Mouse (Mus musculus) left cerebral cortex, postnatal 10 days (tissue): ENCODE results near the gene Hoxb8. TPM values are rescaled to one million over a fixed set of nuclear protein-coding genes. Genes with fewer than 3 reads are reported as not detected.
A peak's percentile ranks its signal among the peaks of the same experiment; 100 is the strongest.

Experiments
- DNase-seq, 2 experiments: peaks; one replicate each; pipeline ENCODE4 v3.0.0; 2021 to 2022; ENCODE audit warnings: low spot score in 2 of 2, mixed read lengths in 1 of 2; ENCODE audit errors: extremely low spot score in 1 of 2
- intact Hi-C: fragments of 180-260 bp; cut with DNase I; formaldehyde crosslinking; loops from one replicate; pipeline ENCODE4 v1.15.1; 2025
- total RNA-seq, 2 experiments: library from RNA; stranded (reverse); gene quantifications; 2 replicates each; pipeline ENCODE4 v1.2.3; 2021

Hoxb8 gene
- total RNA-seq, 2 experiments from 2014 or later: not detected

DNA sequence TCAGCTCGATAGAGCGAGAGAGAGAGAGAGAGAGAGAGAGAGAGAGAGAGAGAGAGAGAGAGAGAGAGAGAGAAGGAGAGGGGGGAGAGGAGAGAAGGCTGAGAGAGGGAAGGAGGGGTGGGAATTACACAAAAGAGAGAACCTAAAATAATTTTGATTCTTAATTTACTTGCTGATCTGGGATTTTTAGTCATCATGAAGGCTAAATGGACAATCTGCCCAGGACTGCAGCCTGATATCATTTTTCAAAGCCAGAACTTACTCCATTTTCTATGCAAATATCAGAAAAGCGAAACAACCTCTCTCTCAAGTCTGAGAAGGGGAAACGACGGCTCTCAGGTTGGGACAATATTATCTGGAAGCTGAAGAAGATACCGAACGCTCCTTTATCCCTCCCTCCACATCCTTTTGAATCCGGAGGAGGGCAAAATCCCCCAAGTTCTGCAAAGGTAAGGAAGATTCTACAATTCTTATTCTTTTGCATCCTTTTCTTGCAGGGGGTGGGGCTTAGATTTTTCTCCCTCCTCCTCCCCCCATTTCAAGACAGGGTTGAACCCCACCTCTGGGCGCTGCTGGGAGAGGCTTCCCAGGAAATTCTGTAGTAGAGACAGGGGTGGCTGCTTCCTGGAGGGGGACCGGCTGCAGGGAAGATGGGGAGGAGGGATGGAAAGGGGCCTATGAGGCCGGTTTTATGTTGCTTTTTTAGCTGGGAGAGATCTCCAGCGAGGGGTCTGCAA is 11.0 kb downstream of the Hoxb8 start:
- no peak for DNase-seq
- intact Hi-C loops: loop anchor here (5.0 kb wide), 1 partner anchor 60 kb away; the partner anchor contains the start of gene Hoxb2

- intact Hi-C loops: loop anchor here (5.0 kb wide), 1 partner anchor 59 kb away; the partner anchor contains the start of gene Hoxb2
- DNase-seq: no peak
Observed at GRCm38 (mm10) chr11:96293302-96293921, 11.7 kb downstream of the Hoxb8 start.

DNA sequence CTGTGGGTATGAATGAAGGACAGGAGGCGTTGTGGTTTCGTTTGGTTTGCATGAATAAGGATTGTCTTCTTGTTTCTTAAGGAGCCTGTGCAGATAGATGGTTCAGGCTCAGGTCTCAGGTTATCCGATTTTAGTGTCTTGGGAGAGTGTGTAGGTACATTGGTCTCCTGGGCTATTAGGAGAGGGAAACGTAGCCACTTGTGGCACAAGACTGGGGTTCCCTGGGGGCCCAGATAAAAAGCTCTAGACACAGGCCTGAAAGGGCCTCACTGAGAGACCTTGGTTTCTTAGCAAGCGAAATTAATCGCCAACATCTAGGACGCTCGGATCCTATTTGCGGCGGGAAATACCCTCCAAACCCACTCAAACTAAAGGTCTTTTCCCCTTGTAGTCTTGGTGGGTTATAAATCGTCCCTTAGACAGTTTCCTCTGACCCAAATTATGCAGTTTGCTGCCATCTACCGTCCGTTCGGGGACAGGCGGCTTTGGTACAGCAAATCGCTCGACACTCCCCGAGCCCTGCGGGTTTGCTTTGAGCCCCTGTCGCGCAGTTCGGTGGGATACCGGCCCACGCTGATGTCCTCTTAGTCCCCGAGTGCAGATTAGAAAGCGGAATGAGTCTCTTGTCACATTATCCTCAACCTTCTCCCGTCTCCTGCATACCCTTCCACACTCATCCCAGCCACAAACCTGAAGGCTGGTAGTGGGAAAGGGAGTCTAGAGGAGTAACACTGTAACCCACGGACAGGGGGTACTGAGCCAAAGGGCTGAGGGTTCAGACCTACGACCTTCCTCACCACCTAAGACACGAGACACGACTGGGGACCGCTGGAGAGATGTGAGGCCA is 12.8 kb downstream of the Hoxb8 start:
- intact Hi-C loops: loop anchor here (5.0 kb wide), 1 partner anchor 58 kb away; the partner anchor contains the start of gene Hoxb2
- DNase-seq: peak; percentile 16 to 53

DNA sequence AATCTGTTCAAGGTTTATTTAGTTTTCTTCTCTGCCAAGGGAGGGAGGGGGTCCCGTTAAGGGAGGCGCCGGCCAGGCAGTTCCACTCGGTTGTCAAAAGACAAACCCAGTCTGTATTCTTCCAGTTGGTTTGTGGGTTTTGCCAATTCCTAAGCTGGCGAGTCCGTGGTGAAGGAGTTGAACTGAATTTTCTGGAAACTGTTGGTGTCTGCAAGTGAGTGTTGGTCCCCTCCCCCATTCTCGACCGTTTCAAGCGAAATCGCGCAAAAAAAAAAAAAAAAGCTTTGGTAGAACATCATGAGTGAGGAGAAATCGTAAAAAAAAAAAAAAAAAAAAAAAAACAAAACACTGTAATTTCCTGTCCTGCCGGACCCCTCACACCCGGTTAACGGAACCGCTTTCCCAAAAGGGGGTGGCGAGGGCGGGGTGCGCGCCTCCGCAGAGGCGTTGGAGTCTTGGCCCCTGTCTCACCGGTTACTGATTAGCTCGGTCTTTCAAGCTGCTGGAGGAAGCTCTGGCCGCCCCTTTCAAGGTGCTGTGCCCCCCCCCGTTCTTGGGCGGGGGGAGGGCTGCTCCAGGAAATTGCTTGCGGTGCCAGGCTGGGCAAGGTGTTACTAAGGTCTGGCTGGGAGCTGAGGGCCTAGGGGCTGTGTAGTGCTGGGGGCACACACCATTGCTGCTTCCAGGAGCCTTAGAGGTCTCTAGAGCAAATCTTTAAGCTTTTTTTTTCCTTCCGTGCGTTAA is 13.6 kb downstream of the Hoxb8 start:
- intact Hi-C loops: no loop called here
- DNase-seq: no peak

DNA sequence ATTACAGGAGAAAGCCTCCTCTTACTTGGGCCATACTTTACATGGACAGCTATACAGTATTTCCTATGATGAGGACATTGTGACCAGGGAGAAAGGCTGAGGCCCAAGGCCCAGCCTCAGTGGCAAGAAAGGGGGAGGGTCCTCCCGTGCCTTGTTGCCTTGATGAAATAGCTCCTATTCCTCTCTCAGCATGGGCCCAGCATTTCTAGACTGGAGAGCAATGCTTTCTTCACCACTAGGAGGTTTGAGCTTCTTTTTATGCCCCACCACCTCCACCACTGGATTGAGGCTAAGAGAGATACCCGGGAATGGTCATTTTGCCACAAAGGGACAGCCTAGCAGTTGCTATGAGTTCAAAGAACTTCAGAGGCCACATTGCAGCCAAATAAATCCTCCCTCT is 15.3 kb downstream of the Hoxb8 start:
- no peak for DNase-seq
- intact Hi-C loops: no loop called here

- no peak for DNase-seq
- intact Hi-C loops: no loop called here
Observed at GRCm38 (mm10) chr11:96297428-96297827, 15.7 kb downstream of the Hoxb8 start.

- intact Hi-C loops: no loop called here
- DNase-seq: no peak
Observed at GRCm38 (mm10) chr11:96297968-96298635, 16.4 kb downstream of the Hoxb8 start.

DNA sequence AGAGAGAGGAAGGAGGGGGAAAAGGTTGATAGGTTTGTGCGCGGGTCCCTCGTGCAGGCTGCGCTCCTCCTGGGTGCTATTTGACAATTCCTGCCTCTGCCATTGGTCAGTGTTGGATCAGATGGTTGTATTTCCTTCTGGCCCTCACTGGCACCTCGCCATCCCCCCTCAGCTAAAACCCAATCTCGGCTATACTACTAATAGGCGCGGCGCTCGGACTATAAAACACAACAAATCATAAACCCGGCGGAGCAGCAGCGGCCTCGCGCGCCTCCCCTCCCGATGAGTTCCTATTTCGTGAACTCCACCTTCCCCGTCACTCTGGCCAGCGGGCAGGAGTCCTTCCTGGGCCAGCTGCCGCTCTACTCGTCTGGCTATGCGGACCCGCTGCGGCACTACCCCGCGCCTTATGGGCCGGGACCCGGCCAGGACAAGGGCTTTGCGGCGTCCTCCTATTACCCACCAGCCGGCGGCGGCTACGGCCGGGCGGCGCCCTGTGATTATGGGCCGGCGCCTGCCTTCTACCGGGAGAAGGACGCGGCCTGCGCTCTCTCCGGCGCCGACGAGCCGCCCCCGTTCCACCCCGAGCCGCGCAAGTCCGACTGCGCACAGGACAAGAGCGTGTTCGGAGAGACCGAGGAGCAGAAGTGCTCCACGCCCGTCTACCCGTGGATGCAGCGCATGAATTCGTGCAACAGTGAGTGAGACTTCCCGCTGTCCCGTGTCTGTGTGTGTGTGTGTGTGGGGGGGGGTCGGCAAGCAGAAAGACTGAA is 17.4 kb downstream of the Hoxb8 start:
- DNase-seq: no peak
- intact Hi-C loops: no loop called here

- no peak for DNase-seq
Observed at GRCm38 (mm10) chr11:96299781-96300180, 18.1 kb downstream of the Hoxb8 start.

GRCm38 (mm10) chr11:96300354-96301063 is 18.8 kb downstream of the Hoxb8 start:
- intact Hi-C loops: loop anchor here (5.0 kb wide), 1 partner anchor 237 kb away; no protein-coding TSS in a partner anchor
- DNase-seq: no peak

More at GRCm38 (mm10) chr11:96299781-96300180, 18.1 kb downstream of the Hoxb8 start:
- intact Hi-C loops: loop anchor here (5.0 kb wide), 1 partner anchor 238 kb away; no protein-coding TSS in a partner anchor

DNA sequence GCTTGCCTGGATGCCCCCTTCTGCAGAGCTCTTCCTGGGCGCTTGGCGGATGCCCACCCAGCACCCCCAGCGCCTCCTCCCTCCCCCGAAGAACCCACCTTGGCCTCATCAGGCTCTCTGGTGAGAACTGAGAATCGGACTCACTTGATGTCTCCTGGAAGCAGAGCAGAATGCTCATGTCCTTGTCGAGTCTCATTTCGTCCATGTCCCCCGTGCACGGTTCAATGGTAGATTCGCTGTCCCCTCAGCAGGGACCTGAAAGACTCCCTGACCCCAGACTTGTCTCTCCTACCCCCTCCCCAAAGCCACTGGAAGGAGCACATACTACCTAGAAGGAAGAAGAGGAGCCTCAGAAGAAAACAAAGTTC is 19.3 kb downstream of the Hoxb8 start:
- intact Hi-C loops: loop anchor here (5.0 kb wide), 1 partner anchor 236 kb away; no protein-coding TSS in a partner anchor
- no peak for DNase-seq

- intact Hi-C loops: loop anchor here (5.0 kb wide), 1 partner anchor 235 kb away; no protein-coding TSS in a partner anchor
- DNase-seq: peak in 1 of 2 experiments; percentile 13
Observed at GRCm38 (mm10) chr11:96301837-96302236, 20.1 kb downstream of the Hoxb8 start.

GRCm38 (mm10) chr11:96302381-96303150 is 20.9 kb downstream of the Hoxb8 start:
- intact Hi-C loops: loop anchor here (5.0 kb wide), 1 partner anchor 235 kb away; no protein-coding TSS in a partner anchor

GRCm38 (mm10) chr11:96303151-96304099 is 21.7 kb downstream of the Hoxb8 start, which contains the start of gene Hoxb5:
Gene Hoxb5, plus strand, starts transcription at chr11:96303336.
- intact Hi-C loops: loop anchor here (5.0 kb wide), 1 partner anchor 234 kb away; no protein-coding TSS in a partner anchor
- no peak for DNase-seq

More at GRCm38 (mm10) chr11:96302381-96303150, 20.9 kb downstream of the Hoxb8 start:
- no peak for DNase-seq
